Comparison of ENCODE assay signal across 8 mouse cellular contexts in the genomic region with DNA sequence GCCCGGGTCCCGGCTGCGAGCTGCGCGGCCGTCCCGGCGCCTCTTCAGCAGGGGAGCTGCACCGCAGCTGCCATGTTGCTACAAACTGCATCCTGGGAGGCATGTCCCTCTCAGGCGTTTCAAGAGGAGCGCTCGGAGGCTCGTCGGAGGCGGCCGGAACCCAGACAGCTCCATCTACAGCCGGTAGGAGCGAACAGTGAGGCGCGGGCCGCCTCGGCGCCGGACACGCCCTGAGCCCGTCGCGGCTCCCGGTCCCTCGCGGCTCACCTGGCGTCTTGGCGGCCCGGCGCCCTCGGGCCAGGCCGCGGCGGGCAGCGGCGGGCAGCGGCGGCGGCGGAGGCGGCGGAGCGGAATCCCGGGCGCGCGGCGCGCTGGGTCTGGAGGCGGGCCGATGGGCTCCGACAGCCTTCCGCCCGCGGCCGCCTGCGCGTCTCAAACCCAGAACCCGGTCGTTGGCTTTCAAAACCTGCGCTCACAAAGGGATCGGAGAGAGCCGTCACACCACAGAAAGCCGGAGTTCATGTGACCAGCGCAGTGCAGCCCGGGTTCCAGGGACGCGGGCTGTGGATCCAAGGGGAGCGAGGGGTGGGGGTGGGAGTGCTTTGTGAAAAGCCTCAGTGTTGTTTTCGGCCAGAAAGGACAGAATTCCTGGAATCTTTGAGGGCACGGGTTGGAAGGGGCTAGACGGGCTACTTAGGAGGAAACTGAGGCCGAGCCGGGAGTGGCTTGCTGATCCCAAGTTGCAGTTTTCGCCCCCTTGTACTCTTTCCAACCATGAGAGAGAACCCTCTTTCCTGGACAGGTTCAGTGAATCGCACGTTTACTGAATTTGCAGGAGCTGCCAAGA. TPM values are rescaled to one million over a fixed set of nuclear protein-coding genes. Genes with fewer than 3 reads are reported as not detected.
DNase-seq lines count a peak whose midpoint lies in the region; ATAC-seq and TF ChIP-seq lines count a peak whose summit lies in the region.

A gene (minus strand): TSS at position 486 of the 847 bp plus-strand sequence.

- H3K27ac ChIP-seq in brown adipose tissue, adult 24 weeks (replicated peaks; ENCODE audit: low read depth, low read length), result peak within 1 kb of the TSS; percentile 20; the same call in 1 of the 2 replicates
- peak within 1 kb of the TSS; percentile 80 for H3K27ac ChIP-seq in heart, embryonic 13.5 days (replicated peaks)
- peak within 1 kb of the TSS; percentile 31; the same call in 1 of the 2 replicates for H3K27ac ChIP-seq in liver, embryonic 14.5 days
- H3K27ac ChIP-seq in neural tube, embryonic 11.5 days (ENCODE audit: low read depth, low read length), result peak within 1 kb of the TSS; percentile 91
- H3K27ac ChIP-seq in stomach, postnatal 0 days (replicated peaks), result peak within 1 kb of the TSS; percentile 93

- no peaks in the 10 kb centered on the region for H3K9me3 ChIP-seq in heart, embryonic 13.5 days
- H3K9me3 ChIP-seq in liver, embryonic 14.5 days (ENCODE audit: control insufficient read depth, low read length), result no peaks in the 10 kb centered on the region
- H3K9me3 ChIP-seq in neural tube, embryonic 11.5 days (ENCODE audit: control insufficient read depth, low read length), result no peaks in the 10 kb centered on the region
- no peaks in the 10 kb centered on the region for H3K9me3 ChIP-seq in stomach, postnatal 0 days (ENCODE audit: control insufficient read depth, low read length)

- peak within 1 kb of the TSS; percentile 73 for H3K4me3 ChIP-seq in brown adipose tissue, adult 24 weeks (ENCODE audit: insufficient read depth, low read depth, low read length)
- peak within 1 kb of the TSS; percentile 82 for H3K4me3 ChIP-seq in heart, embryonic 13.5 days
- H3K4me3 ChIP-seq in liver, embryonic 14.5 days (ENCODE audit: insufficient read depth in 1 of 2, low read depth in 2 of 2, low read length in 2 of 2), result peak within 1 kb of the TSS; percentile 55 to 80
- H3K4me3 ChIP-seq in neural tube, embryonic 11.5 days (ENCODE audit: low read depth, low read length), result peak within 1 kb of the TSS; percentile 86
- H3K4me3 ChIP-seq in stomach, postnatal 0 days (ENCODE audit: low read depth, low read length), result peak within 1 kb of the TSS; percentile 63

- peak; percentile 72; the same call in 1 of the 2 replicates for ATAC-seq in heart, embryonic 13.5 days (ENCODE audit: extremely low read depth, insufficient number of reproducible peaks, low FRiP score, low TSS enrichment)
- ATAC-seq in liver, embryonic 14.5 days (ENCODE audit: insufficient read depth), result peak; percentile 80
- ATAC-seq in neural tube, embryonic 11.5 days (ENCODE audit: insufficient read depth, low FRiP score, low TSS enrichment), result peak; percentile 78
- ATAC-seq in stomach, postnatal 0 days (ENCODE audit: low FRiP score, low TSS enrichment), result peak; percentile 95

- no peak for TF ChIP-seq EP300 in liver, embryonic 14.5 days (IDR thresholded peaks at IDR 0.05; ENCODE audit: low read depth)
- no peak for TF ChIP-seq EP300 in stomach, postnatal 0 days (optimal IDR thresholded peaks at IDR 0.05)

- H3K27me3 ChIP-seq in heart, embryonic 13.5 days (replicated peaks), result peaks cover 43% of the 10 kb centered on the region
- H3K27me3 ChIP-seq in liver, embryonic 14.5 days (ENCODE audit: control insufficient read depth, insufficient read depth, low read length), result peaks cover 3% of the 10 kb centered on the region; the same call in 1 of the 2 replicates
- H3K27me3 ChIP-seq in neural tube, embryonic 11.5 days (ENCODE audit: control insufficient read depth, insufficient read depth, low read length), result no peaks in the 10 kb centered on the region
- no peaks in the 10 kb centered on the region for H3K27me3 ChIP-seq in stomach, postnatal 0 days (ENCODE audit: control insufficient read depth, insufficient read depth, low read length)

- peak within 1 kb of the TSS; percentile 91 for H3K4me2 ChIP-seq in heart, embryonic 13.5 days
- peak within 1 kb of the TSS; percentile 76 for H3K4me2 ChIP-seq in liver, embryonic 14.5 days (ENCODE audit: low read depth)
- H3K4me2 ChIP-seq in neural tube, embryonic 11.5 days (ENCODE audit: low read depth), result peak within 1 kb of the TSS; percentile 61
- peak within 1 kb of the TSS; percentile 96 for H3K4me2 ChIP-seq in stomach, postnatal 0 days (replicated peaks; ENCODE audit: low read depth)

- H3K9ac ChIP-seq in heart, embryonic 13.5 days, result peak within 1 kb of the TSS; percentile 90
- H3K9ac ChIP-seq in liver, embryonic 14.5 days (replicated peaks), result peak within 1 kb of the TSS; percentile 68
- peak within 1 kb of the TSS; percentile 89 for H3K9ac ChIP-seq in neural tube, embryonic 11.5 days (ENCODE audit: low read length)
- H3K9ac ChIP-seq in stomach, postnatal 0 days (ENCODE audit: low read length), result peak within 1 kb of the TSS; percentile 89

- DNase-seq in CD4-positive, CD25-positive, alpha-beta regulatory T cell, adult 2 months (ENCODE audit: low read depth, low spot score), result peak; percentile 93
- peak; percentile 8 for DNase-seq in fat pad, adult 2 months (ENCODE audit: extremely low read depth, low read depth, low spot score)
- peak; percentile 92 for DNase-seq in kidney, postnatal 10 days
- peak; percentile 53 to 61 (median 57) for DNase-seq in liver, embryonic 14.5 days (ENCODE audit: low read depth in 3 of 3, low spot score in 3 of 3)
- DNase-seq in neural tube, embryonic 11.5 days (ENCODE audit: low spot score), result peak; percentile 86
- peak; percentile 90 for DNase-seq in stomach, postnatal 0 days (ENCODE audit: low spot score)

- TF ChIP-seq CTCF in liver, embryonic 14.5 days (IDR thresholded peaks at IDR 0.05; ENCODE audit: low read depth), result peak; percentile 56; the same call in 1 of the 2 replicates
- peak; percentile 71 for TF ChIP-seq CTCF in stomach, postnatal 0 days (IDR thresholded peaks at IDR 0.05; ENCODE audit: low read depth)

- H3K4me1 ChIP-seq in brown adipose tissue, adult 24 weeks (ENCODE audit: control insufficient read depth, insufficient read depth, insufficient read length, low read length), result no peaks in the 10 kb centered on the region
- peaks cover 16% of the 10 kb centered on the region for H3K4me1 ChIP-seq in heart, embryonic 13.5 days
- H3K4me1 ChIP-seq in liver, embryonic 14.5 days (replicated peaks; ENCODE audit: control insufficient read depth in 2 of 2, insufficient read depth in 2 of 2, low read length in 1 of 2), result peaks cover 0 to 4% of the 10 kb centered on the region in 2 experiments; a peak in 1 of 4 replicates
- peaks cover 7% of the 10 kb centered on the region; the same call in 1 of the 2 replicates for H3K4me1 ChIP-seq in neural tube, embryonic 11.5 days (ENCODE audit: control insufficient read depth, insufficient read depth, low read length)
- no peaks in the 10 kb centered on the region for H3K4me1 ChIP-seq in stomach, postnatal 0 days (replicated peaks; ENCODE audit: control insufficient read depth, insufficient read depth)

- H3K36me3 ChIP-seq in heart, embryonic 13.5 days, result peaks cover 16% of the 10 kb centered on the region
- peaks cover 2% of the 10 kb centered on the region; the same call in 1 of the 2 replicates for H3K36me3 ChIP-seq in liver, embryonic 14.5 days (replicated peaks; ENCODE audit: control insufficient read depth, insufficient read depth, low read depth)
- H3K36me3 ChIP-seq in neural tube, embryonic 11.5 days (ENCODE audit: control insufficient read depth, insufficient read depth, low read length), result peaks cover 3% of the 10 kb centered on the region
- H3K36me3 ChIP-seq in stomach, postnatal 0 days (ENCODE audit: control insufficient read depth, insufficient read depth, low read length), result peaks cover 6% of the 10 kb centered on the region

- WGBS in heart, embryonic 13.5 days, result under 1% methylated on average over 69 of the region's 82 CpGs
- under 1% methylated on average over 81 of the region's 82 CpGs for WGBS in liver, embryonic 14.5 days (ENCODE audit: insufficient replicate concordance)
- under 1% methylated on average over 80 of the region's 82 CpGs for WGBS in neural tube, embryonic 11.5 days
- WGBS in stomach, postnatal 0 days, result 1% methylated on average over 79 of the region's 82 CpGs

RNA-seq across cellular contexts. Expression of the gene that starts here (rescaled TPM):
- polyA plus RNA-seq in brown adipose tissue, adult 24 weeks (2012; ENCODE audit: insufficient read depth, insufficient read length, missing spikeins), result 4.8 and 9.8 TPM in 2 replicates
- 2.6 and 2.8 TPM in 2 replicates for polyA plus RNA-seq in heart, embryonic 13.5 days (2015; fragmentation: Nextera tagmentation; extraction: Ambion mirVana)
- polyA plus RNA-seq in liver, embryonic 14.5 days (2012; rRNA removed), result 3.3 and 3.6 TPM in 2 replicates
- 1.5 and 1.6 TPM in 2 replicates for polyA plus RNA-seq in liver, embryonic 14.5 days (2014; fragmentation: Nextera tagmentation; extraction: Ambion mirVana)
- polyA plus RNA-seq in neural tube, embryonic 11.5 days (2014; fragmentation: Nextera tagmentation; extraction: Ambion mirVana), result 8.6 and 10.6 TPM in 2 replicates
- 3.0 and 3.2 TPM in 2 replicates for polyA plus RNA-seq in stomach, postnatal 0 days (2015; fragmentation: Nextera tagmentation; extraction: Ambion mirVana)

Comparison
In these comparisons a context has a peak if more than half of its experiments do, and no peak if none do; other contexts are left out.
1. Peak in every context shown above with its lines: DNase-seq, ATAC-seq, H3K4me3 ChIP-seq and H3K27ac ChIP-seq.
2. DNase-seq: peak in every context shown above with its lines; median percentile 93 in CD4-positive, CD25-positive, alpha-beta regulatory T cell, adult 2 months; 92 in kidney, postnatal 10 days; 90 in stomach, postnatal 0 days; 86 in neural tube, embryonic 11.5 days; 57 in liver, embryonic 14.5 days; 8 in fat pad, adult 2 months.
3. H3K27ac ChIP-seq: peak in every context shown above with its lines; median percentile 93 in stomach, postnatal 0 days; 91 in neural tube, embryonic 11.5 days; 80 in heart, embryonic 13.5 days; 31 in liver, embryonic 14.5 days; 20 in brown adipose tissue, adult 24 weeks.